Mouse (Mus musculus) myocyte (in vitro differentiated cells): ENCODE measurements around the gene Msantd1.

Experiments used
- POLR2A ChIP-seq: IDR thresholded peaks from one replicate; pipeline ENCODE4 v1.6.1; 2011; ENCODE audit warnings: low read depth, mild to moderate bottlenecking, control low read depth, moderate library complexity; ENCODE audit not compliant: insufficient read length
- POLR2AphosphoS2 ChIP-seq: IDR thresholded peaks from one replicate; pipeline ENCODE4 v1.6.1; 2011; ENCODE audit warnings: low read depth, control low read depth; ENCODE audit not compliant: insufficient read length
- USF1 ChIP-seq: IDR thresholded peaks from one replicate; pipeline ENCODE4 v1.6.1; 2011; ENCODE audit warnings: low read depth, mild to moderate bottlenecking, control low read depth, moderate library complexity

GRCm38 (mm10) chr5:34899787-34900469, 7.9 kb upstream of the Msantd1 start:
- no peak for TF ChIP-seq POLR2AphosphoS2
- TF ChIP-seq POLR2A, result no peak
- no peak for TF ChIP-seq USF1
